Mouse (Mus musculus) heart, postnatal 0 days (tissue): ENCODE data around the gene Fh1. TPM values are rescaled to one million over a fixed set of nuclear protein-coding genes. Genes with fewer than 3 reads are reported as not detected.

ENCODE experiments used
- ATAC-seq: fragments of 200-750 bp; cut with Nextera tagmentation; 2 replicates; pipeline ENCODE4 v1.8.0; 2017; ENCODE audit warnings: low read depth, moderate number of reproducible peaks, moderate library complexity; ENCODE audit not compliant: insufficient read depth
- DNase-seq: peaks from one replicate; pipeline ENCODE4 v3.0.0-alpha.2; 2016; ENCODE audit warnings: low spot score
- H3K27ac ChIP-seq: fragments of 300-500 bp; sonication (generic); 2 replicates; pipeline ENCODE4 v1.5.1; 2014; ENCODE audit warnings: low read depth, mild to moderate bottlenecking
- H3K27me3 ChIP-seq: fragments of 300-500 bp; sonication (generic); 2 replicates; pipeline ENCODE4 v1.6.1; 2014; ENCODE audit warnings: low read length, mixed read lengths; ENCODE audit not compliant: control insufficient read depth, insufficient read depth
- H3K36me3 ChIP-seq: fragments of 300-500 bp; sonication (generic); replicated peaks from 2 replicates; pipeline ENCODE4 v1.6.1; 2014; ENCODE audit warnings: low read length, mixed read lengths; ENCODE audit not compliant: control insufficient read depth, insufficient read depth
- H3K4me1 ChIP-seq: fragments of 300-500 bp; sonication (generic); 2 replicates; pipeline ENCODE4 v1.6.1; 2014; ENCODE audit warnings: antibody characterized with exemption; ENCODE audit not compliant: control insufficient read depth, insufficient read depth
- H3K4me2 ChIP-seq: fragments of 300-500 bp; sonication (generic); 2 replicates; pipeline ENCODE4 v1.6.1; 2014; ENCODE audit warnings: low read depth, mild to moderate bottlenecking, low read length, moderate library complexity
- H3K4me3 ChIP-seq: fragments of 300-500 bp; sonication (generic); 2 replicates; pipeline ENCODE4 v1.5.1; 2014; ENCODE audit warnings: low read depth, low read length
- H3K9ac ChIP-seq: fragments of 300-500 bp; sonication (generic); replicated peaks from 2 replicates; pipeline ENCODE4 v1.6.1; 2014; ENCODE audit warnings: low read depth, low read length, mixed read lengths
- H3K9me3 ChIP-seq: fragments of 300-500 bp; sonication (generic); replicated peaks from 2 replicates; pipeline ENCODE4 v1.6.1; 2016; ENCODE audit warnings: low read length; ENCODE audit not compliant: control insufficient read depth
- CTCF ChIP-seq: IDR thresholded peaks from 2 replicates; pipeline ENCODE4 v1.5.1; 2016; ENCODE audit warnings: antibody characterized with exemption, control low read depth, low read depth
- EP300 ChIP-seq: IDR thresholded peaks from 2 replicates; pipeline ENCODE4 v1.6.1; 2016; ENCODE audit warnings: antibody characterized with exemption, low read depth
- WGBS: fragments of 180-500 bp; shearing (Covaris S2); extraction: QIAGEN DNeasy Blood & Tissue Kit; methylation state at CpG from one replicate; pipeline ENCODE4 v1.1.7; 2014; 5-methylcytosine and 5-hydroxymethylcytosine counted together
- polyA plus RNA-seq: library from polyadenylated mRNA; unstranded; fragments of >200 nt; fragmentation: Nextera tagmentation; extraction: Ambion mirVana; gene quantifications from 2 replicates; pipeline ENCODE4 v1.2.1, GENCODE M21; 2015
- total RNA-seq: library from RNA; depleted of rRNA; stranded (reverse); fragments of >200 nt; gene quantifications from 2 replicates; pipeline ENCODE4 v1.2.3, GENCODE M21; 2014; ENCODE audit warnings: low replicate concordance

The Fh1 gene
- total and polyA plus RNA-seq, 2 experiments from 2014 or later = 284 to 417 TPM

GRCm38 (mm10) chr1:175643496-175644265 is 18.2 kb upstream of the Fh1 start:
- no peak overlapping the region for H3K27ac ChIP-seq
- H3K4me2 ChIP-seq = no peak overlapping the region
- no peak for ATAC-seq
- WGBS = 52% methylated on average over 5 of the region's 5 CpGs
- no peaks in the 10 kb centered on the region for H3K27me3 ChIP-seq
- DNase-seq = no peak
- no peak overlapping the region for H3K9ac ChIP-seq
- TF ChIP-seq EP300 (no peak), CTCF (no peak)
- H3K4me1 ChIP-seq = no peaks in the 10 kb centered on the region
- no peaks in the 10 kb centered on the region for H3K9me3 ChIP-seq
- H3K36me3 ChIP-seq = no peaks in the 10 kb centered on the region
- no peak overlapping the region for H3K4me3 ChIP-seq

GRCm38 (mm10) chr1:175640435-175641150 is 15.2 kb upstream of the Fh1 start:
- DNase-seq (no peak), ATAC-seq (no peak)
- H3K4me2 ChIP-seq = no peak overlapping the region
- TF ChIP-seq CTCF (no peak), EP300 (no peak)
- H3K36me3 ChIP-seq = no peaks in the 10 kb centered on the region
- H3K9me3 ChIP-seq = no peaks in the 10 kb centered on the region
- H3K27me3 ChIP-seq = no peaks in the 10 kb centered on the region
- 64% methylated on average over 6 of the region's 6 CpGs for WGBS
- H3K27ac ChIP-seq = no peak overlapping the region
- no peak overlapping the region for H3K9ac ChIP-seq
- no peak overlapping the region for H3K4me3 ChIP-seq
- H3K4me1 ChIP-seq = no peaks in the 10 kb centered on the region

GRCm38 (mm10) chr1:175639072-175639471 is 13.6 kb upstream of the Fh1 start:
- Histone ChIP-seq H3K4me1 (no peaks in the 10 kb centered on the region), H3K4me3 (no peak overlapping the region), H3K9ac (no peak overlapping the region), H3K36me3 (no peaks in the 10 kb centered on the region), H3K27me3 (no peaks in the 10 kb centered on the region), H3K27ac (no peak overlapping the region), H3K9me3 (no peaks in the 10 kb centered on the region), H3K4me2 (no peak overlapping the region)
- TF ChIP-seq CTCF = no peak
- no peak for TF ChIP-seq EP300
- DNase-seq (no peak), ATAC-seq (no peak)
- WGBS = 77% methylated on average over 7 of the region's 7 CpGs

- no peak overlapping the region for H3K4me3 ChIP-seq
- 65% methylated on average over 7 of the region's 7 CpGs for WGBS
- H3K27me3 ChIP-seq = no peaks in the 10 kb centered on the region
- TF ChIP-seq EP300 (no peak), CTCF (no peak)
- no peak overlapping the region for H3K27ac ChIP-seq
- H3K4me1 ChIP-seq = no peaks in the 10 kb centered on the region
- ATAC-seq (no peak), DNase-seq (no peak)
- H3K4me2 ChIP-seq = no peak overlapping the region
- no peaks in the 10 kb centered on the region for H3K36me3 ChIP-seq
- no peaks in the 10 kb centered on the region for H3K9me3 ChIP-seq
- H3K9ac ChIP-seq = no peak overlapping the region
These were observed 12.2 kb upstream of the Fh1 start for GRCm38 (mm10) chr1:175637677-175638076.

- H3K36me3 ChIP-seq = no peaks in the 10 kb centered on the region
- H3K9ac ChIP-seq = no peak overlapping the region
- H3K4me1 ChIP-seq = no peaks in the 10 kb centered on the region
- no peaks in the 10 kb centered on the region for H3K9me3 ChIP-seq
- H3K4me3 ChIP-seq = no peak overlapping the region
- 94% methylated on average over 14 of the region's 14 CpGs for WGBS
- H3K4me2 ChIP-seq = no peak overlapping the region
- ATAC-seq = no peak
- H3K27me3 ChIP-seq = no peaks in the 10 kb centered on the region
- H3K27ac ChIP-seq = no peak overlapping the region
- TF ChIP-seq EP300 = no peak
- TF ChIP-seq CTCF = no peak
- no peak for DNase-seq
These were observed 7.0 kb upstream of the Fh1 start for GRCm38 (mm10) chr1:175632470-175632869.
